Mouse (Mus musculus) CH12F3 (cell line): ENCODE measurements at regions not wholly inside any gene's neighbourhood (a gene's known extent, or its start where the extent isn't known, plus 50 kb on each side); places are given as distances from the start of the nearest gene placed in this dataset.

Source experiments
- in situ Hi-C: fragments of 300-500 bp; cut with MboI; formaldehyde crosslinking; loops from 2 replicates; pipeline ENCODE4 v1.14.3; 2020; ENCODE audit warnings: low sequenced_read_pairs

- in situ Hi-C loops = loop anchor here (10.0 kb wide), 1 partner anchor 405 kb away; no protein-coding TSS in a partner anchor
These were observed 52.2 kb upstream of the C1qtnf3 start for GRCm38 (mm10) chr15:10899904-10900303.

GRCm38 (mm10) chr15:10901075-10901474, 51.1 kb upstream of the C1qtnf3 start:
- in situ Hi-C loops = no loop called here

- in situ Hi-C loops = no loop called here
These were observed 50.3 kb upstream of the C1qtnf3 start for GRCm38 (mm10) chr15:10901745-10902262.
